Mouse (Mus musculus): ENCODE data around the gene Dgcr6.

Gene Dgcr6

DNA sequence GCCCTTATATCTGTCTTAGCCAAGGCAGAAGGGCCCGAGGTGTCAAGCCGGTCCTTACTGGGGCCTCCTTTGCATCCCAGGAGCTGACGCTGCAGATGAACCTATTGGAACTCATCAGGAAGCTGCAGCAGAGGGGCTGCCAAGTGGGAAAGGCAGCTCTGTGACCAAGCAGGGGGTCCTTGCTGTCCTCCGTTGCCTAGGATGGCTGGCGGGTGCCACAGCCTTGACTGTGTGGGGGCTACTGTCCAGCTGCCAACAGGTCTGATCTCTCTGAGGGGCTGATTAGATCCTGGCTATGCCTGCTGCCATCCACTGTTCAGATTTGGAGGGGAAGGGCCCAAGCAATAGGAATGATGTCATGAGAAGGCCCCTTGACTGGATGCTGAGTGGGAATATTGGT lies 18.1 kb downstream of the Dgcr6 start:
- no peak for DNase-seq (ENCODE audit: low spot score)

DNA sequence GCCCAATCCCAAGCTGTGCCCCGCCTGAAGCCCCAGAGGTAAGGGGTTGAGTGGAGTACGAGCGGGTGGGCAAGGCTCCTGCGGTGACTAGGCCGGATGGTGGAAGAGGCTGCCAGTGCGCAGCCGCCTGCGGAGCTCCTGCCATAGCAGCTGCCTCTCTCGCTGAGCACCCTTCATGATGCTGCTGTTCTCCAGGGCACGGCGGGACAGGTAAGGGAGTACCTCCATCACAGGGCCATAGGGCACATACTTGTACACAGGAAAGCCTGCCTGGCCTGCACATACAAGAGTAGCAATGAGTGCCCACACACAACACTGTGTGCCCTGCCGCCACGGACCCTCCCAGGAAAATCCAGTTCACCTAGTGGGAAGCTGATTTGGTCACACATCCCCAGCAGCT lies 19.4 kb downstream of the Dgcr6 start:
- DNase-seq (ENCODE audit: low spot score), result no peak

DNA sequence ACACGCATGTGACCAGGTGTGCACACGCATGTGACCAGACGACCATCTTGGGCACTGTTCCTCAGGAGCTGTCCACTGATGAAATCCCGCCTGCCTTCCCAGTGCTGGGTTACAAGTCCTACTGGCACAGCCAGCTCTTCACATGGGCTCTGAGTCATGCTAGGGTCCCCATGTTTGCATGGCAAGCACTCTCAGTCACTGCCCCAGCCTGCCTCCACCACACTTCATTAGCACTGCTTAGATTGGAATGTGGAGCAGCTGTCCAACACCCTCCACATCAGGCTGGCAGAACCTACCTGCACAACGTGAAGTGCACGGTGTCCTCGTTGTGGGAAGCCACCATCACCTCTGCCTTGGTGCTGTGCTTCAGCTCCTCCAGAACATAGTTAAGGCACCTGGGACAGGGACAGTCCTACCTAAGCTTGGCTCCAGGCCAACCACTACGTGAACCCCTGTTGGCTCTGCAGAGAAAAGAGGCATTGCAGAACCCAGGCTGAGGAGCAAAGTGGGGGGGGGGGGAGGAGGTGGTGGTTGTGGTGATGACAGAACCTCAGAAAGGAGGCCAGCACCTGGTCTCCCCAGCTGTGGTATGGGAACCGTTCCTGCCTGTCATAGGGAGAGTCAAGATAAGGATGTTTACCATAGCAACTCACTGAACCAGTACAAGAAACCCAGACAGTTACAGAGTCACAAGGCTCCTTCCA lies 20.8 kb downstream of the Dgcr6 start:
- DNase-seq (ENCODE audit: low spot score), result no peak

DNA sequence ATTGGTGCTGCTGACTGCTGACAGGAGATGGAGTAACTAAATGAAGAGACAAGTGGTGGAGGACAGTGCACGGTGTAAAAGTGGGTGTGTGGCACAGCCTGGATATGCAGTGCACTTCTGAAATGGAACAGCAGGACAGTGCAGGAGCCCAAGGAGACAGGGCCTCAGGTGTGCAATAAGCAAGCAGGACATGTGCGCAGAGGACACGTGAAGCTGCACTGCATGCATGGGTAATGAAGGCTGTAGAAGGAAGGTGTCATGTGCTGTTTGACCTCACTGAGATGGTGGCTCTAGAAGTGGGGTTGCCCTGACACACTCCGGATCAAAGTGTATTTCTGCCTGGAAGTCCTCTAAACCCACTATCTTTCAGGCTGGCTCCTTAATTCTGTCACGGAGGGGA lies 22.0 kb downstream of the Dgcr6 start:
- no peak for DNase-seq (ENCODE audit: low spot score)

DNA sequence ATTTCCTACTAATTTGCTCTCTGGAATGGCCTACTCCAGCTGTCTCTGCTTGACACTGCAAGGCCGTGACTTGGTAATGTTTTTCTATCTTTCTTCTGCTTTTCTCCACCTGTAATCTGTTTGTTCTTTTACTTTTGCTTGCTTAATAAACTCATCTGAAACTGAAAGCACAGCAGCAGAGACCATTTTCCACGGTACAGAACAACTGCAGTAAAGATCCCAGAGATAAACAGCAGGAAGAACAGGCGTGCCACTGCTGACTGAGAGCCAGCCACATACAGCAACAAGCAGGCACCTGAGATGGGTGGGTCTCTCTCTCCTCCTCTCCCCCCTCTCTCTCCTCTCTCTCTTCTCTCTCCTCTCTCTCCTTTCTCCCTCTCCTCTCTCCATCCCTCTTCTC lies 22.5 kb downstream of the Dgcr6 start:
- DNase-seq (ENCODE audit: low spot score), result no peak

DNA sequence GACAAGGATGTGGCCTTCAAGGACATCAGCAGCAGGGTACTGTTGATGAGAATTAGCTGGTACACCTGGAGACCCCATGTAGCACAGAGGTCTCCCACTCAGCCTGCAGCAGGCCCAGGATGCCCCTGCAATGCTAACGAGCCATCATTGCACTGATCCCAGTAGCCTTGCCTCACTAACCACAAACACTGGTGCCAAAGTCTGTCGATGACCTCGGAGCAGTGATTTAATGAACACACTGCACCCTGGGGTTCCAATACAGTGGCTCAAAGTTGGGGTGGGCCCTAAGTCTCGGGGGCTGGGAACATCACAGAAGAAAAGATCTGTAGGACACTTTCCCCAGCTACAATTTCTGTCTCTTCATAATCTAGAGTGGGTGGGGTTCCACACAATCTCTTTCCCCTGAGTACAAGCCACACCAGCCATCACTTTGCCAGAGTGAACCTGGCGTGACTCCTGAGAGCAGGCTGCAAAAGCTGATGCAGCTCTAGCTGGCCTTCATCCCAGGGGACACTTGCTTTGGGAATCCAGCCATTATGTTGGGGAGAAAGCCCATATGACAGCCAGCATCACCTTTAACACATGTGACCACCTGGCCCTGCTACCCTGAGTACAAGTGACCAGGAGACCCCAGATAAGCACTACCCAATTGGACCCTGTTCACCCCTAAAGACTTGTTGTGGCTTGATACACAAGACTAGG lies 25.8 kb downstream of the Dgcr6 start:
- no peak for DNase-seq (ENCODE audit: low spot score)

DNA sequence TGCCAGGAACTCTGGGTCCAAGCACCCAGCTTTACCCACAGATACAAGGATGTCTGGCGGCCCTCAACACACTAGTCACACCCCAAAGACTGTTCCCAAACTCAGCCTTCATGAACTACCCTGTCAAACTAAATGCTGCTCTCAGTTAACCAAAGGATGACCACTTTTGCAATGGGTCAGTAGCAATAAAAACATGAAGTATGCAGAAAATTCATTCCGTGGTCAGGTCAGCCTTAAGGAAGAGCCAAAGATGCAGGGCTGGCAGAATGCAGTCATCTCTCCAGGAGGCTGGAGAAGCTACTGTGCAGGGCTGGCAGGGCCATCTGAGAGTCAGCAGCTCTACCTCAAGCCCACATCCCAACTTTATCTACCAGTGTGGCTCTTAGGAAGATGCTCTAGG lies 26.6 kb downstream of the Dgcr6 start:
- DNase-seq (ENCODE audit: low spot score), result no peak

DNA sequence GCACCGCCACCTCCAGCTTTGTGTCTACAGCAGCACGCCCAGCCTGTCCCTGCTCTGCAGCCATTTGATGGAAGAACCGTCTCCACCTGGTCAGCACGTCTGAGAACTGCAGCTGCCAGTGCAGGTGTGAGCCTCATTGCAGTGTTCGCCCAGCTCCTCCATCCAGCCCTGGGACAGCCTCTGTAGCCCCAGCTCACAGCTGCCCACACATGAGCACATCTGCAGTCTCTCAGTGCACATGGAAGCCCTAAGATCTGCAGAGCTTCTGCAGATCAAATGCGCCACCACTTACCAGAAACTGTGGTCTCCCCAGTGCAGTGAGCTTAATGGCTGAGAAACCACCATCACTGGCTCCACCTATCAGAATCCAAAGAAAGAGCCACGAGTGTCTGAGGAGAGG lies 27.5 kb downstream of the Dgcr6 start:
- no peak for DNase-seq (ENCODE audit: low spot score)

DNA sequence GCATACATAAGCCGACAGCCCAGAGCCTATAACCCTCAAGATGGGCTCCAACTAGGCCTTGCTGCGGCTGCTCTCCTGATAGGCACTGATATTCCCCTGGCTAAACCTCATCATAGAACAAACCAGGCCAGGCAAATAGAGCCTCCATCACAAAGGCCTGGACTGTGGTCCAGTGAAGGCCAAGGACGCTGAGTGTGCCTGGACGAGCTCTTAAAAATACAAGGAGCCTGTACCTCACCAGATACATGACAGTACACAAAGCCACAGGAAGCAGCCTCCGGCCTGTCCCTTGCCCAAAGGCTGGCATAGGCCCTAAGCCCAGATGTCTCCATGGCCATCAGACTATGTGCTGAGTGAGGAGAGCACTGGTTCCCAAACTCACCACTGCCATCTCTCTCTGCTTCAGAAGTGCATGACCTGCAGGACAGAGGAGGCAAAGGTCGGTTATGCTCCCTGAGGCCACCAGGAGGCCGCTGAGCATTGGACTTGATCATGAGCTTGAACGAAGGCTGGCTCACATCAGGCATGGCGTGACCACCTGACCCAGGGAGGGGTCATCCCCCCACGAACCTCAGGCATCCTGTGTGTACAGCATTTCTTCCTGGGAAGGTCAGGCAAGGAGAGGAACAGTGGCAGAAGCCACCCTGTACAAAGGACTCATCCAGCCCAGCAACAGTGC lies 28.6 kb downstream of the Dgcr6 start:
- DNase-seq (ENCODE audit: low spot score), result no peak

DNA sequence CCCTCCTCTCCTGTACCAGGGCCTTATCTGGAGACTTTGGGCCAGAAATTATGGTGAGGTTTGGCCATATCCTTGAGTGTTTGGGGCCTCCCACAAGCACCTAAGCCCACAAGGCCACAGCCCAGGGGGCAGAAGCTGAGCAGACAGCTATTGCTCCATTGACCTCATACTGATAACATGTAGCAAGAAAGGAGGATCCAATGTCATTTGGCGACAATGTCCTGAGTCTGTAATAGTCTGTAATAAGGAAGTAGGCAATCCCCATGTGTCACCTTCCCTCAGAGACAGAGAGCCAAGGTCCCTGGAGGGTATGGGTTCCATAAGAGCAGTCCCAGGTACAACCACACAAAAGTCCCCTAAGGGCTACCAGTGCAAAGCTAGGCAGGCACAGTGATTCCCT lies 29.6 kb downstream of the Dgcr6 start:
- DNase-seq (ENCODE audit: low spot score), result no peak

DNA sequence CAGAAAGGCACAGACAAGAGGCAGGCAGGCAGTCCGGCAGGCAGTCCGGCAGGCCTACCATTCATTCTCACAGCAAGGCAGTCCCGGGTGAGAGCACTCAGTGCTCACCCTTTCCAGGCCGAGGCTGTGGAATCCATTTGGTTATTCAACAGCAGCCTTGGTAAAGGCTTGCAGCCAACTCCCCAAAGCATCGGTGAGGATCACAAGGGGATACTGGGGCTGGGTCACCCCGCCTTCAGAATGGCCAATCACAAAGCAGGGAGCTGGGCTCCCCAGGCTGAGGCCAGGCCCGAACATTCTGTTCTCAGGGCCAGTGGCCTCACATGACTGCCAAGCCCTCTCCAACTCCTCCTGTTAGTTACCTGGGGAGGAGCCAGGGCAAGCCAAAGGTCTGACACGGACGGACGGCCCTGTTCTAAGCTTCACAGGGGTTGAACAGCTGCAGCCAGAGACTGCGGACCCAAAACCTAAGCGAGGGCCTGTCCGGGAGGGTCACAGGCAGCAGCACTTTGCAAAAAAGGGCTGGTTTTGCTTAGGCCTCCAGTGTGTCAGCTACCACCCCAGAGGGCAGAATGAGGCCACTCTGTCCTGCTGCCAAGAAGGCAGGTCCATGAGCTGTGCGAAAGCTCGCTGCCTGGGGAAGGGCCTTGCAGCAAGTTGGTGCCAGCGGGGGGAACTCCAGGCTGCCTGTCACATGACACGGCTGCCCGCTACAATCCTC lies 30.7 kb downstream of the Dgcr6 start:
- no peak for DNase-seq (ENCODE audit: low spot score)

DNA sequence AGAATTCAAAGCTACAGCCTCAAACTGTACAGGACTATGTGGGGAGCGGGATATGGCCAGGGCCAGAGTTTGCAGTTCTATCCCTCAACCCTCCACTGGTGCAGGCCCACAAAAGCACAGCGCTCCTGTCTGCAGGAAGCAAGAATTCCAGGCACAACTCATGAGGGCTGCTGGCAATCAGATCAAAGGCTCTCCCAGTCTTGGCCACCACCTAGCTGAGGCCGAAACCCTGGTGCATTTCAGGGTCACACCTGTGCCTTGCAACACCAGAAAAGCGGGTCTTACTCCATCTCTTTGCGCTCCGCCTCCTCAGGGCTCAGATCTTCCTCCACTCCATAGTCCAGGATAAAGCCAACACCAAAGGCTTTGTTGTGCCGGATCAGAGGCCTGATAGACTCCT lies 31.6 kb downstream of the Dgcr6 start:
- no peak for DNase-seq (ENCODE audit: low spot score)

DNA sequence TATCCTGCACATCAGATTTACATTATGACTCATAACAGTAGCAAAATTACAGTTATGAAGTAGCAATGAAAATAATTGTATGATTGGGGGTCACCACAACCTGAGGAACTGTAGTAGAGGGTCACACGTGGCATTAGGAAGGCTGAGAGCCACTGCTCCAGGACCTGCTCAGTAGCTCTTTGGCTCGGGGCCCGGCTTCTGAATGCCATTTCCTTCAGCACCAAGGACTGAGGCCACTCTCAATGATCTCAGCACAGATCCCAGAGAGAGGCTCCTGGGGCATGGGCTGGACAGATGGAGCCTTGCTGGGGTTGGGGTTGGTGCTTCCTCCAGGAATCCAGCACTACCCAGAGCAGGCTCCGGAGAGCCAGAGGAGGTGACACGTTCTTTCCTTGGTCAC lies 34.4 kb downstream of the Dgcr6 start:
- no peak for DNase-seq (ENCODE audit: low spot score)

DNA sequence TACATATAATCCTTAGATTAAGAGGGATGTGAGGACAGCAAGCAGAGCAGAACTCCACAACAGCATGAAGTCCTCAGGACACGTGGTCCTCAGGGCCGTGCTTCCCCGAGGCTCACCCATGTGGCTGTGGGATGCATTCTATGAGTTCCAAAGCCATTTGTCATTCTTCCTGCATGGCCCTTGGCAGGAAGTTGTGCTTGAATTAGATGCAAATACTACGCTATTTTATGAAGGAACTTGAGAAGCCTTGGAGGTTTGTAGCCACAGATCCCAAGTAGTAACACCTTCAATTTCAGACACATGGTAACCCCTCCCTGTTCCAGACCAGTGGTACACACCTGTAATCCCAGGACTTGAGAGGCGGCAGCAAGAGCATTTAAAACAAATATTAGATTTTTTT lies 43.7 kb downstream of the Dgcr6 start:
- no peak for DNase-seq (ENCODE audit: low spot score)

DNA sequence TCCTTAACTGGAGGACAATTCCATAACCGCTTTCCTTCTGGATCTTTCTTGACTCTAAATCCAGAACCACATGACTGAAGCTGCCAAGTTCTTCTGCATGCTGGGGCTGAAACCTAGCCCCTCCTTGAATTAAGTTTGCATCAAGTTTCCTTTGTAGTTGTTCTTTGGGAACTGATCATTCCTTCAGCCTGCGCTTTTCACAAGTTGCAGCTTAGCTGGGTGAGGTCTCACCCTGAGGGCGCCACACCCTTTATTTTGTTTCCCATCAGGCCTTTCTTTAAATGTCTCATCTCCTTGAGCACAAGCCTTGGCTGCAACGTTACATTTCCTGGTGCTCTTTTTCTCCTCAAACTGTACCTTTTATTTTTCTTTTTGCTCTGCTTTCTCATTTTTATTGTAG lies 50.2 kb downstream of the Dgcr6 start:
- DNase-seq (ENCODE audit: low spot score), result no peak

DNA sequence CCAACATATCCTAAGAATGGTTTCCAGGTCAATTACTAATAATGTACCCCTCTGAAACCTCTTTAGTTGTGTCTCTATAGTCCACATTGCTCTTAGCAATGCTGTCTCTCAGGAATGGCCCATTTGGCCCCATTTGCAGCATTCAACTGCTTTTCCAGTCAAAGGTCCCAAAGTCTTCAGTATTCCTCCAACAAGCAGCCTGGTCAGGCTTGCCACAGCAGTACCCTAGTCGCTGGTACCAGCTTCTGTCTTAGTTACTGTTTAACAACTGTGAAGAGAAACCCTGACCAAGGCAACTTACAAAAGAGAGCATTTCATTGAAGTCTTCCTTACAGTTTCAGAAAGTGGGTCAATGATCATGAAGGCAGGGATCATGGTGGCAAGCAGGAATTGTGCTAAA lies 50.7 kb downstream of the Dgcr6 start:
- no peak for DNase-seq (ENCODE audit: low spot score)

DNA sequence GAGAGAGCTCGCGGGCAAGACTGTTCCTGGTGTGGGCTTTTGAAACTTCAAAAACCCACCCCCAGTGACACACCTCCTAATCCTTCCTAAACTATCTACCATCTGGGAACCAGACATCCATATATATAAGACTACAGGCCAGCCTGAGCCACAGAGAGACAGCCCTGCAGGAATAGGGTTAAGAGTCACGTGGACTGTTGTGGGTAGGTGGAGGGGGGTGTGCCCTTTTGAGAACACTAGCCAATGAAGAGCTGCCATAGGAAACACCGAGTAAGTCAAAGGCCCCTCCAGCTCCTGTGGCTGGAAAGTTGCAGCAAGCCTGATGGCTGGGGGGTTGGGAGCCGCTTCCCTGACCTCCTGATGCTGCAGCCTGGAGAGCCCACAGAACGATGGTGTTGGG lies 51.1 kb downstream of the Dgcr6 start:
- no peak for DNase-seq (ENCODE audit: low spot score)

DNA sequence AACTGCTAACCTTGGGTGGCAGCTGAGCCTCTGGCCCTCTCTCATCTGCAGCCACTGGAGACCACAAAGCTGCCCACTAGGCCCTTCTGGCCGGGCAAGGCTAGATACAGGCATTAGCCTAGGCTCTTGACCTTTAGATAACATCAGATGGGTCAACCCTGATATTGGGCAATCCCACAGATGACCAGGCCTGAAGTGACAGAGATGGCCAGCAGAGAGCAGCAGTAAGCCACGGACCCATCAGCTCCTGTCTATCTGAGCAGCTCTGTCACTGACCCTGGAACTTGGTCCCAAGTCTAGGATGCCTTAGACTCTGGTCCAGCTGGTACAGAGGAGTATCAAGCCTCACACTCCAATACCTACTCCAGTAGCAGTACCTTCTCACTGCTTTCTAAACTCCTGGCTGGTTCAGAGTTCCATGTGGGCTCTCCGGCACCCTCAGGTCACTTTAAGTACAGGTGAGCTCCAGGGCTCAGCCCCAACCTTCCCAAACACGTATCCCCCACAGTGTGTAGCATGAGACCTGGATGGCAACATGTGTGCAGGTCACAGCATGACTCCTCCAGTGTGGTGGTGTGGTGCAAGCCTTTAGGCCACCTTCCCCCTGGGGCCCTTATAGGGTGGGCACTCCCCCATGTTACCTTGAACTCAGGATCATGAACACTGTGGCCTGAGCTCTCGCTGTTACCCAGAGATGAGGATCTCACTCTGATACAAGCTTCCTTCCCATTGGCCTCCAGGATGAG lies 55.7 kb downstream of the Dgcr6 start:
- no peak for DNase-seq (ENCODE audit: low spot score)

DNA sequence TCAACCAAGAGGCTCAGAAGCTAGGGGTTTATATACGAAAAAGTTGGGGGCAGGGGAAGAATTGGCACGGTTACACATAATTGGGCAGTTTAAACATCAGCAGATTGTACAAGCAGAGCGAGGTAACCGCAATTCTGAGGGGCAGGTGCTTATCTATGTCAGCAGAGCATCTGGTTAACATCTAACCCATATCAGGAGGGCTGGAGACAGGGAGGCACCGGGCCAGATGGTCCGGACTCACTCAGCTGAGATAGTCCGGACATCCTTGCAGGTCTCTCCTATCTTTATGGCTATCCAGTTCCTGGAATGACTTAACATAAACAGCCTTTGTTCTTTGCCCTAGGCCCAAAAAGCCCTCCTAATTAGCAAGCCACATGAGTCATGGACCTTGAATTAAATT lies 58.4 kb downstream of the Dgcr6 start:
- no peak for DNase-seq (ENCODE audit: low spot score)

DNA sequence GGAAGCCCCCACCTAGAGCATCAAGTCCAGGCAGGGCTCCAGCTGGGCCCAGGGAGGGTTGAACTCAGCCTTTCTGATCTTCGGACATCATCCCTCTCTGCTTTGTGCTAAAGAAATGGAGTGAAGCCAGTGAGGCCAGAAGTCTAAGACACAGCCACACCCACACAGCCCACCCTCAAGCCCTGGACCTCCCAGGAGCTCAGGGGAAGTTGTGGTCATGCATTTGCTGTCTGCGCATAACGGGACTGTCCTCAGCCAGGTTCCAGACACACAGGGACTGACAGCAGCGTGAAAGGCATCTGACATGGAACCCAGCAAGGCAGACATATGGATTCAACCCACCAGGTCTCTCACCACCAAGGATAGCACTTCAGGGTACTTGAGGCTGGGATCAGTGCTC lies 63.8 kb downstream of the Dgcr6 start:
- no peak for DNase-seq (ENCODE audit: low spot score)

DNA sequence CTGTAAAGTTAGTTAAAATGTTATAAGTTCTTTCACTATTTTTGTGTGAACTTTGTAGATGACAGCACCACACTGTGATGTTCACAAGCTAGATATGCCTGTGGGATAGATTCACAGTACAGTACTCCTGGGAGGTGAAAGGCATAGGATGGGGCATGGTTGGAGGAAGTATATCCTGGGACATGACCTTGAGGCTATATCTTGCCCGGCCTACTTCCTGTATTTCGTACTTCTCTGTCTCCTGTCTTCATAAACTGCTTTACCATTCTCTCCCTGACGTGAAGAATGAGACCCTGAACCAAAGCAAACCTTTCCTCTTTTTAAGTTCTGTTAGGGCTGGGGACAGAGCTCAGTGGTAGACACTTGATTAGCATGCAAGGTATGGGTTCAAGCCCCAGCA lies 65.6 kb downstream of the Dgcr6 start:
- DNase-seq (ENCODE audit: low spot score), result no peak

DNA sequence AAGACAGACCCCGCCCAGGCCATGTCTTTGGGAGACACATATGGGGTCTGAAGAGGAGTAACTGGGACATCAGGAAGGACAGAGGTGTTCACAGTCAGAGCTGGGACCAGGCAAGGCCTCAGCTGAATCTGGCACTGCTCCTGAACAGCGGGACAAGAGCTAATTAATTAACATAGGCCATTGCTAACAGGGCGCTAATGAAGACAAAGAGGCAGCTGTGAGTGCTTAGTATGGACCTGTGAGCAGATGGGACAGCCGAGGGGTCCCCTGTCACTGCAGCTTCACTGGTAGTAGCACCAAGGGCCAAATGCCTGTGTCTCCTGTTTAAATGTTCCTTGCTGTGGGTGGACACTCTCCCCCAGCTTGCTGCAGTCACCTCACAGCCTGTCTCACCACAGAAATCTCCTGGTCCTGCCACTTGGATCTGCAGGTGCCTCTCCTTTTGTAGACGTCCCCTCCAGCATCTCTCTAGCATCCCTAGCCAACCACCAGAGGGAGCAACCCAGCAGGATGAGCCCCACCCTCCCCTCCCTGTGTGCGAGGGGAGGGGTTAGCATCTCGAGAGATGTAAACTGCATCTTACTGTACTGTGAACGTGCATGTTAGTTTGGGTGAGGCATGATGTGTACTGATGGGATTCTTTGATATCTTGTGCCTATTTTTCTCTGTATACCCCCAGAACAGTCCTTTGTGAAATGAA lies 66.5 kb downstream of the Dgcr6 start:
- DNase-seq (ENCODE audit: low spot score), result no peak
